Mouse (Mus musculus): ENCODE measurements around the gene Gm8453. TPM values are rescaled to one million over a fixed set of nuclear protein-coding genes. Genes with fewer than 3 reads are reported as not detected.
"Not testable (repeated sequence)": the region's sequence is repeated elsewhere in the genome, so short reads cannot be mapped to it uniquely, and the experiment has no call there.

Gene Gm8453
- polyA plus RNA-seq (2015; fragmentation: Nextera tagmentation; extraction: Ambion mirVana), result not detected in 2 replicates

GRCm38 (mm10) chr7:22229384-22229783 lies at the start of gene Gm8453:
TSS of gene Gm8453 (minus strand) at chr7:22229484.
- H3K27me3 ChIP-seq; ATAC-seq (ENCODE audit: low FRiP score, low read depth): not testable (repeated sequence)
- WGBS, result 15% methylated on average over 2 of the region's 2 CpGs

GRCm38 (mm10) chr7:22201164-22201563 lies 28.1 kb downstream of the Gm8453 start, which contains the start of gene Gm8653:
TSS of gene Gm8653 (minus strand) at chr7:22201264.
- WGBS, result no CpG with 5 or more reads among the region's 2 CpGs
- not testable (repeated sequence) for H3K9me3 ChIP-seq; H3K9ac ChIP-seq; H3K4me2 ChIP-seq (replicated peaks); H3K27ac ChIP-seq; H3K4me3 ChIP-seq; H3K36me3 ChIP-seq; H3K4me1 ChIP-seq; ATAC-seq (ENCODE audit: low FRiP score, low read depth); H3K27me3 ChIP-seq

More at GRCm38 (mm10) chr7:22229384-22229783, at the start of gene Gm8453:
- not testable (repeated sequence) for H3K27ac ChIP-seq; H3K9me3 ChIP-seq; H3K4me1 ChIP-seq; H3K36me3 ChIP-seq; H3K9ac ChIP-seq; H3K4me2 ChIP-seq (replicated peaks); H3K4me3 ChIP-seq

- not testable (repeated sequence) for ATAC-seq (ENCODE audit: low FRiP score, low read depth); H3K4me1 ChIP-seq; H3K27ac ChIP-seq; H3K4me2 ChIP-seq (replicated peaks); H3K9me3 ChIP-seq; H3K4me3 ChIP-seq; H3K36me3 ChIP-seq; H3K27me3 ChIP-seq; H3K9ac ChIP-seq
- no CpG with 5 or more reads among the region's 3 CpGs for WGBS
Observed at GRCm38 (mm10) chr7:22189077-22189476, 40.2 kb downstream of the Gm8453 start, which contains the start of gene Vmn1r143. TSS of gene Vmn1r143 (plus strand) at chr7:22189377.

Other genes starting within 250 kb of the Gm8453 start
- not detected in 2 replicates for gene Vmn1r137, start 234.9 kb downstream of the Gm8453 start, polyA plus RNA-seq (2015; fragmentation: Nextera tagmentation; extraction: Ambion mirVana)
- not detected in 2 replicates for gene Vmn1r138, start 200.6 kb downstream of the Gm8453 start, polyA plus RNA-seq (2015; fragmentation: Nextera tagmentation; extraction: Ambion mirVana)
- not detected in 2 replicates for gene Gm6176, start 173.2 kb downstream of the Gm8453 start, polyA plus RNA-seq (2015; fragmentation: Nextera tagmentation; extraction: Ambion mirVana)
- gene Vmn1r139, start 160.4 kb downstream of the Gm8453 start, polyA plus RNA-seq (2015; fragmentation: Nextera tagmentation; extraction: Ambion mirVana), result not detected in 2 replicates
- gene Gm16451, start 111.2 kb downstream of the Gm8453 start, polyA plus RNA-seq (2015; fragmentation: Nextera tagmentation; extraction: Ambion mirVana), result not detected in 2 replicates
- not detected in 2 replicates for gene Gm10666, start 94.7 kb downstream of the Gm8453 start, polyA plus RNA-seq (2015; fragmentation: Nextera tagmentation; extraction: Ambion mirVana)
- not detected in 2 replicates for gene Vmn1r142, start 65.4 kb downstream of the Gm8453 start, polyA plus RNA-seq (2015; fragmentation: Nextera tagmentation; extraction: Ambion mirVana)
- gene Vmn1r143, start 40.1 kb downstream of the Gm8453 start, polyA plus RNA-seq (2015; fragmentation: Nextera tagmentation; extraction: Ambion mirVana), result not detected in 2 replicates
- gene Gm8653, start 28.2 kb downstream of the Gm8453 start, polyA plus RNA-seq (2015; fragmentation: Nextera tagmentation; extraction: Ambion mirVana), result not detected in 2 replicates
- not detected in 2 replicates for gene Gm4187, start 100.2 kb upstream of the Gm8453 start, polyA plus RNA-seq (2015; fragmentation: Nextera tagmentation; extraction: Ambion mirVana)
- not detected in 2 replicates for gene Gm8660, start 141.6 kb upstream of the Gm8453 start, polyA plus RNA-seq (2015; fragmentation: Nextera tagmentation; extraction: Ambion mirVana)
- gene Vmn1r148, start 184.1 kb upstream of the Gm8453 start, polyA plus RNA-seq (2015; fragmentation: Nextera tagmentation; extraction: Ambion mirVana), result not detected in 2 replicates
- not detected in 2 replicates for gene Vmn1r149, start 208.7 kb upstream of the Gm8453 start, polyA plus RNA-seq (2015; fragmentation: Nextera tagmentation; extraction: Ambion mirVana)
- gene Gm10665, start 234.6 kb upstream of the Gm8453 start, polyA plus RNA-seq (2015; fragmentation: Nextera tagmentation; extraction: Ambion mirVana), result not detected in 2 replicates

Measured in limb, embryonic 13.5 days (tissue).